Mouse (Mus musculus) kidney, embryonic 14.5 days (tissue): ENCODE measurements at regions not wholly inside any gene's neighbourhood (a gene's known extent, or its start where the extent isn't known, plus 50 kb on each side); places are given as distances from the start of the nearest gene placed in this dataset.
A peak's percentile ranks its signal among the peaks of the same experiment; 100 is the strongest.

Source experiments
- ATAC-seq: fragments of 200-750 bp; cut with Nextera tagmentation; 2 replicates; pipeline ENCODE4 v1.8.0; 2017; ENCODE audit warnings: moderate number of reproducible peaks, mild to moderate bottlenecking, moderate TSS enrichment, moderate library complexity; ENCODE audit not compliant: low FRiP score, low TSS enrichment
- H3K27ac ChIP-seq: fragments of 300-500 bp; sonication (generic); 2 replicates; pipeline ENCODE4 v1.5.1; 2014; ENCODE audit warnings: low read depth, mild to moderate bottlenecking, low read length, moderate library complexity, mixed read lengths
- H3K27me3 ChIP-seq: fragments of 300-500 bp; sonication (generic); 2 replicates; pipeline ENCODE4 v1.6.1; 2014; ENCODE audit warnings: mild to moderate bottlenecking, low read length; ENCODE audit not compliant: control insufficient read depth, insufficient read depth
- H3K36me3 ChIP-seq: fragments of 300-500 bp; sonication (generic); 2 replicates; pipeline ENCODE4 v1.6.1; 2014; ENCODE audit warnings: low read length, mixed read lengths; ENCODE audit not compliant: control insufficient read depth, insufficient read depth
- H3K4me1 ChIP-seq: fragments of 300-500 bp; sonication (generic); 2 replicates; pipeline ENCODE4 v1.6.1; 2014; ENCODE audit warnings: low read length, mixed read lengths; ENCODE audit not compliant: control insufficient read depth, insufficient read depth
- H3K4me2 ChIP-seq: fragments of 300-500 bp; sonication (generic); replicated peaks from 2 replicates; pipeline ENCODE4 v1.6.1; 2014; ENCODE audit warnings: low read depth, mild to moderate bottlenecking, low read length
- H3K4me3 ChIP-seq: fragments of 300-500 bp; sonication (generic); 2 replicates; pipeline ENCODE4 v1.5.1; 2014; ENCODE audit warnings: mild to moderate bottlenecking, low read length
- H3K9ac ChIP-seq: fragments of 300-500 bp; sonication (generic); 2 replicates; pipeline ENCODE4 v1.6.1; 2014; ENCODE audit warnings: low read depth, mild to moderate bottlenecking, low read length, moderate library complexity
- H3K9me3 ChIP-seq: fragments of 300-500 bp; sonication (generic); 2 replicates; pipeline ENCODE4 v1.6.1; 2016; ENCODE audit warnings: low read length; ENCODE audit not compliant: control insufficient read depth
- WGBS: fragments of 180-500 bp; shearing (Covaris S2); extraction: QIAGEN DNeasy Blood & Tissue Kit; methylation state at CpG from one replicate; pipeline ENCODE4 v1.1.7; 2014; 5-methylcytosine and 5-hydroxymethylcytosine counted together

DNA sequence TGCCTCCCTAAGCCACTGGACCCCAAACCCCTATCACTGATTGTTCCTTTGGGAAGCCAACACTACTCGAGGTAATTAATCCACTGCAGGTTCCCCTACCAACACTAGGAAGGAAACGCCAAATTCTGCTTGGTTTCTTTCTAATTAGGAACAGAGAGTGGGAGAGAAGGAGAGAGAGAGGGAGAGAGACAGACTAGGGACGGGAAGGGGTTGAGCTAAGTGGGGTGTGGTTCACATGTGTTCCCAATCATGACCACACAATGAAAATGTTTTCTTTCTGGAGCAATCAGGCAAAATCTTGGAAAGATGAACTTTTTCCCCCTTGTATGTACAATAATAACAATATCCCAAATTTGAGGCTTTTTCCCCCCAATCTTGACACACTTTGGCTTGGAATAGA lies 619.3 kb downstream of the Gm826 start:
- H3K9ac ChIP-seq: no peak overlapping the region
- ATAC-seq: no peak

DNA sequence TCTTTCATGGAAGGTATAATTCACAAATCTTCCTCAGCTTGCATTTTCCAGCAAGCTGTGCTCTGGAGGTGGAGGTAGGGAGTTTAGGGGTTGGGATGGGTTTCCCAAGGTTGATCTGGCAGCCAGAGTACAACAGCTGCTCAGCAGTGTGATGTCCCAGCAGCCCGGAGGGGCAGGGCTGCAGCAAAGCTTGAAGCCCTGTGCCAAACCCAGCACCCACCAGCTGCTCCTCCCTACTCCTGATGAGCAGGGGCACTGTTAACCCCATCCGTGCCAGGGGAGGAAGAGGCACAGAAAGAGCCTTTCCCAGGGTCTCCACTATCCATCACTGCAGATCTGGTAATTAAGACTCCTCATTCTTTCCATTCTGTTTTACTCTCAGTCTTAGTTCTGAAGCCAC lies 615.2 kb downstream of the Gm826 start:
- no peak for ATAC-seq
- Histone ChIP-seq H3K4me2 (no peak overlapping the region), H3K27me3 (no peaks in the 10 kb centered on the region), H3K9me3 (no peaks in the 10 kb centered on the region), H3K27ac (no peak overlapping the region), H3K9ac (no peak overlapping the region), H3K4me1 (no peaks in the 10 kb centered on the region), H3K4me3 (no peak overlapping the region), H3K36me3 (no peaks in the 10 kb centered on the region)
- WGBS: 52% methylated on average over 2 of the region's 2 CpGs

More for the DNA sequence above, 619.3 kb downstream of the Gm826 start:
- Histone ChIP-seq H3K27ac (no peak overlapping the region), H3K36me3 (no peaks in the 10 kb centered on the region), H3K27me3 (no peaks in the 10 kb centered on the region), H3K4me1 (no peaks in the 10 kb centered on the region), H3K4me2 (no peak overlapping the region), H3K4me3 (no peak overlapping the region), H3K9me3 (no peaks in the 10 kb centered on the region)
- 62% methylated on average over 3 of the region's 3 CpGs for WGBS

DNA sequence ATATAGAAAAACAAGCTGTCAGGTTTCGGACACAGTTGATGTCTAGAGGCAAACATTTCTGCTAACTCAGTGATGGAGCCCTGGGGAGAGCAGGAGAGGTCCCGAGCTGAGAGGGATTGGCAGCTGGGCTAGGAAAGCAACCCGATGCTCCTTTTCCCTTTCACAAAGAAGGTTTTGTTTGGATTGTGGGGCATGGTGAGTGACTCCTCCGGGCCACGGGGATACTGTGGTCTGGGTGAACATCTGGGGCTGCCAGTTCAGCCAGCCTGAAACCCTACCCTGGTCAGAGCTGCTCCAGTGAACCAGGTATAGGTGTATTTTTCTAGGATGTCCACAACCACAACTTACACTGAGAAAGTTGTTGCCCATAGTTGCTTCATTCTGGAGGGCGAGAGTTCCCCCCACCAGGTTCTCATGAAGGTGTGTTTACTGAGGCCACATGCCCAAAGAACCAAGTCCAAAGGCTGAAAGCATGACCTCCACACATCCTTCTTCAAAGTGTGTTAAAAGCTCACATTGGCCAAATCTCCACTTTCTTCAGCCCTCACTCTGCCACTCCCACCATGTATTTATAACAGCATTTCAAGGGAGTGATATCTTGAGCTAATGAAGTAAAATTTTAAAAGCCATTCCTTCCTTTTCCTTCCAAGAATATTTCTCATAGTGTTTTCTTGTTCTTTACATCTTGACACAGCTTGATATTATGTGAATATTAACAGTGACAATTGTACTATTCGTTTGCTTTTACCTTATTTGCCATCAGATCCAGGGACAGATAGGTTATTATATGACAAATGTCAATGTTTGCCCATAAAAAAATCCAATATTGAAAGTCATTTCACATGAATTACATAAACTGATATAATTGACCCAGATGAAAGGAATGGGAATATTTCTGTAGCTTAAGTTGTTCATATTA lies 608.5 kb downstream of the Gm826 start:
- no peak overlapping the region for H3K4me3 ChIP-seq
- WGBS: 30% methylated on average over 7 of the region's 7 CpGs
- H3K4me1 ChIP-seq: no peaks in the 10 kb centered on the region
- no peaks in the 10 kb centered on the region for H3K9me3 ChIP-seq
- no peaks in the 10 kb centered on the region for H3K27me3 ChIP-seq
- no peak overlapping the region for H3K4me2 ChIP-seq
- H3K36me3 ChIP-seq: no peaks in the 10 kb centered on the region
- H3K9ac ChIP-seq: no peak overlapping the region
- no peak overlapping the region for H3K27ac ChIP-seq
- peak; percentile 78 for ATAC-seq

DNA sequence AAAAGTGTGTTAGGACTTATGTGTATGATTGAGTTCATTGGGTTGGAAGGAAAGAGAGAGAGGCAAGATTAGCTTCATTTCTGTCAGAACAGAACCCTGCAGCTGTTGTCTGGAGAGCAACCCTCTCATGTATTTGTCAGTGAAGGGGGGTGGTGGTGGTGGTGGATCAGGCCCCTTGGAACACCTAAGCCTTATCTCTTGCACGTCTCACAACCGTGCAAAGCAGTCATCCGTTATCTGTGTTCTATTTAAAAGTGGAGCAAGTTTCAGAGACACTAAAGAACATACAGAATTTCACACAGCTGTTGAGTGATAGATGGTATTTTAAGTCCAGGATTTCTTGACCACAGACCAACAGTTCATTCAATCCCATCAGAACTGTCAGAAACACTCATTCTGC lies 604.7 kb downstream of the Gm826 start:
- no peak overlapping the region for H3K27ac ChIP-seq
- WGBS: 78% methylated on average over 3 of the region's 3 CpGs
- 0 out of 2 replicates have a peak, but pooled peaks cover 4% of the 10 kb centered on the region for H3K4me1 ChIP-seq
- no peak overlapping the region for H3K9ac ChIP-seq
- no peaks in the 10 kb centered on the region for H3K36me3 ChIP-seq
- no peaks in the 10 kb centered on the region for H3K27me3 ChIP-seq
- no peak overlapping the region for H3K4me2 ChIP-seq
- no peaks in the 10 kb centered on the region for H3K9me3 ChIP-seq
- no peak for ATAC-seq
- H3K4me3 ChIP-seq: no peak overlapping the region

DNA sequence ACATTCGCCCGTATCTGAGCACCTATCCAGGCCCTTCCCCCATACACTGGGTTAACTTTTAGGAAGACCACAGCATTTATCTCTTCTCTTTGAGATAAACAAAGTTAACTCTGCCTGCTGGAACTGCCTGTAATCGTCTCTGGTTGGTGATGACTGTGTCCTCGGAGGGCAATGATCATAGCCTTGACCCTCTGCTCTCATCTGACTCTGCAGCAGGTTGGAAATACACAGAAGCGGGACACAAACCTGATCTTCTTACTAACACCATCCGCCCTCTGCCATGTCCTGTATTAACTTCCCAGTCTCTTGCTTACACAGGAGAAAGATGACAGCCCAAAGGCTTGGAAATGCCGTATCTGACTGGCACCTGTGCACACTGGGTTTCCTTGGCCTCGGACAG lies 603.7 kb downstream of the Gm826 start:
- ATAC-seq: no peak

DNA sequence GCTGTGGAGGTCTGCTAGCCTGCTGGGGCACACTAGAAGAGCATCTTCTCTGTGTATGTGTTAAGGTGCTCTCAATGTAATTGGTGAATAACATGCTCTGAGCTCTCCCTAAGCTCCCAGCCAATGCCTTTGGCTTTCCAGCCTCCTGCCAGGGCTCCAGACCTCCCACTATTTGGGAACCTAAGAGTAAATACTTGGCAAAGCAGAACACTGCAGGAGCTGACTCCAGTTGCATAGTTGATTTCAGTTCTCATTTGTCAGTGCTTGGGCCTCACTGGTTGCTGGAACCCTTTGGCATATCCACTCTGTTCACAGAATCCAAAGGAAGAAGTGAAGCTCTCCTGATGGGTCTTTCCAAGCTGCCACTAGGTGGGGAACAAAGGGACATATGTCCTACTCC lies 602.7 kb downstream of the Gm826 start:
- no peak overlapping the region for H3K4me3 ChIP-seq
- no peak overlapping the region for H3K27ac ChIP-seq
- H3K4me2 ChIP-seq: no peak overlapping the region
- no peaks in the 10 kb centered on the region for H3K9me3 ChIP-seq
- H3K4me1 ChIP-seq: 0 out of 2 replicates have a peak, but pooled peaks cover 4% of the 10 kb centered on the region
- H3K9ac ChIP-seq: no peak overlapping the region
- no peak for ATAC-seq
- H3K36me3 ChIP-seq: no peaks in the 10 kb centered on the region
- H3K27me3 ChIP-seq: no peaks in the 10 kb centered on the region

More for the DNA sequence above, 603.7 kb downstream of the Gm826 start:
- Histone ChIP-seq H3K36me3 (no peaks in the 10 kb centered on the region), H3K4me3 (no peak overlapping the region), H3K27me3 (no peaks in the 10 kb centered on the region), H3K27ac (no peak overlapping the region), H3K9me3 (no peaks in the 10 kb centered on the region), H3K4me2 (no peak overlapping the region), H3K9ac (no peak overlapping the region), H3K4me1 (0 out of 2 replicates have a peak, but pooled peaks cover 4% of the 10 kb centered on the region)
- WGBS: 71% methylated on average over 8 of the region's 8 CpGs

- WGBS: 25% methylated on average over 3 of the region's 3 CpGs
- ATAC-seq: peak; percentile 39; the same call in 1 of the 2 replicates
- no peak overlapping the region for H3K4me3 ChIP-seq
Observed at GRCm38 (mm10) chr2:159732413-159732812, 601.5 kb downstream of the Gm826 start.

DNA sequence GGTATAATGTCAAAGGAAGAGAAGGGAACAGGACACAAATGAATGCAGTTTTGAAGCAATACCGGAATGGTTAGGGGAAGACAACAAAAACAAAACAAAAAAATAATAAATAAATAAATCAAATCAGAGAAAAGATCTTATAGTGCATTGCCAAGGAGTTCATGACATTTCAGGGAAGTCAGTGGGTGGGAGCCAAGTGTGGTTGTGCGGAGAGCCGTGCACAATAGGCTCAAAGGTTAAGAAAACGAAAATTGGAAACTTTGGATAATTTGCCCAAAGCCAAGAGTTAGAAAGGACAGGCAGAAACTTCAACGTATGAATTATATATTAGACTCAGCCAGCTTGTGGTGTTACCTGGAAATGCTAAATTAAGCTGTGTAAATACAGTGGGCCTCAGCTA lies 599.4 kb downstream of the Gm826 start:
- no peak overlapping the region for H3K27ac ChIP-seq
- no peaks in the 10 kb centered on the region for H3K27me3 ChIP-seq
- no peak for ATAC-seq
- H3K4me3 ChIP-seq: no peak overlapping the region
- no peaks in the 10 kb centered on the region for H3K36me3 ChIP-seq
- H3K9me3 ChIP-seq: no peaks in the 10 kb centered on the region
- no peak overlapping the region for H3K9ac ChIP-seq
- no peak overlapping the region for H3K4me2 ChIP-seq
- WGBS: 46% methylated on average over 5 of the region's 5 CpGs
- 0 out of 2 replicates have a peak, but pooled peaks cover 4% of the 10 kb centered on the region for H3K4me1 ChIP-seq

More at GRCm38 (mm10) chr2:159732413-159732812, 601.5 kb downstream of the Gm826 start:
- H3K27ac ChIP-seq: no peak overlapping the region
- H3K9me3 ChIP-seq: no peaks in the 10 kb centered on the region
- H3K9ac ChIP-seq: no peak overlapping the region
- 0 out of 2 replicates have a peak, but pooled peaks cover 4% of the 10 kb centered on the region for H3K4me1 ChIP-seq
- no peaks in the 10 kb centered on the region for H3K36me3 ChIP-seq
- H3K4me2 ChIP-seq: no peak overlapping the region
- no peaks in the 10 kb centered on the region for H3K27me3 ChIP-seq

DNA sequence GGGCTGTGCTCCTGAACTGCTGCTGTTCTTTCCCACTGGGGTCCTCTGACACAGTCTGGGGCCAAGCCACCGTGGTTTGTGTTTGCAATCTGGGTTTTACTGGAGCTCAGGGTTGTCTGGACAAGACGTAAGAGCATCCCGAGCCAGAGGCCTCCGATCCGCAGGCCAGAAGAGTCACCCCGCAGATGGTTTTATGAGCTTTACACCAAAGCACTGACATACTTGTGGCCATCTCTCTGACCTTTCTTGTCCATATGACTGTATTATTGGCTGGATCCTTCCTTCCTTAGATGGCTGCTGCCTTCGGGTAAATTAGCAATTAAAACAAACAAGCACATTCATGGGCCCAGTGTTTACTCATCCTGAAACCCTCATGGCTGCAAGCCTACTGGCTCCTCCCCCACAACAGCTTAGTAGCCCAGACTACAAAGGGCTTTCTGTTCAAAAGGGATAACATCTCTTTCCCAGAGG lies 578.4 kb downstream of the Gm826 start:
- Histone ChIP-seq H3K4me3 (no peak overlapping the region), H3K4me1 (peaks cover 7% of the 10 kb centered on the region; the same call in 1 of the 2 replicates), H3K27ac (no peak overlapping the region), H3K9ac (no peak overlapping the region), H3K36me3 (no peaks in the 10 kb centered on the region), H3K9me3 (no peaks in the 10 kb centered on the region), H3K4me2 (no peak overlapping the region), H3K27me3 (no peaks in the 10 kb centered on the region)
- peak; percentile 57 for ATAC-seq
- WGBS: 14% methylated on average over 7 of the region's 7 CpGs
